Mouse (Mus musculus) liver, adult 2 months (tissue): Measurements from ENCODE around the gene Mep1a.

Source experiments
- CTCF ChIP-seq: fragments of 200-500 bp; IDR thresholded peaks from 2 replicates; pipeline ENCODE4 v1.5.1; 2011; ENCODE audit warnings: low read depth, low read length, control low read depth
- POLR2A ChIP-seq: fragments of 200-500 bp; IDR thresholded peaks from 2 replicates; pipeline ENCODE4 v1.6.1; 2011; ENCODE audit warnings: low read length, control low read depth; ENCODE audit not compliant: insufficient read depth; ENCODE audit errors: extremely low read depth

GRCm38 (mm10) chr17:43495502-43495901 lies 7.1 kb downstream of the Mep1a start:
- TF ChIP-seq CTCF = no peak
- no peak for TF ChIP-seq POLR2A
